Mouse (Mus musculus) hindbrain, embryonic 11.5 days (tissue): ENCODE results near the gene Pou2f2. TPM values are rescaled to one million over a fixed set of nuclear protein-coding genes. Genes with fewer than 3 reads are reported as not detected.

Experiments
- ATAC-seq: fragments of 200-750 bp; cut with Nextera tagmentation; 2 replicates; pipeline ENCODE4 v1.8.0; 2017; ENCODE audit warnings: mild to moderate bottlenecking, moderate TSS enrichment, moderate library complexity; ENCODE audit not compliant: low FRiP score
- DNase-seq: peaks from one replicate; pipeline ENCODE4 v3.0.0-alpha.2; 2015; ENCODE audit warnings: low spot score
- H3K27ac ChIP-seq: fragments of 300-500 bp; sonication (generic); 2 replicates; pipeline ENCODE4 v1.5.1; 2014; ENCODE audit warnings: mild to moderate bottlenecking, low read depth, low read length
- H3K27me3 ChIP-seq: fragments of 300-500 bp; sonication (generic); 2 replicates; pipeline ENCODE4 v1.6.1; 2014; ENCODE audit warnings: mild to moderate bottlenecking, low read length, moderate library complexity, mixed read lengths; ENCODE audit not compliant: control insufficient read depth, insufficient read depth
- H3K36me3 ChIP-seq: fragments of 300-500 bp; sonication (generic); 2 replicates; pipeline ENCODE4 v1.6.1; 2014; ENCODE audit warnings: mild to moderate bottlenecking, low read length, moderate library complexity, mixed read lengths; ENCODE audit not compliant: control insufficient read depth, insufficient read depth
- H3K4me1 ChIP-seq: fragments of 300-500 bp; sonication (generic); replicated peaks from 2 replicates; pipeline ENCODE4 v1.6.1; 2014; ENCODE audit warnings: low read length, mixed read lengths; ENCODE audit not compliant: control insufficient read depth, insufficient read depth
- H3K4me2 ChIP-seq: fragments of 300-500 bp; sonication (generic); replicated peaks from 2 replicates; pipeline ENCODE4 v1.6.1; 2014; ENCODE audit warnings: mild to moderate bottlenecking, low read depth, low read length
- H3K4me3 ChIP-seq: fragments of 300-500 bp; sonication (generic); 2 replicates; pipeline ENCODE4 v1.5.1; 2014; ENCODE audit warnings: low read depth, low read length
- H3K9ac ChIP-seq: fragments of 300-500 bp; sonication (generic); 2 replicates; pipeline ENCODE4 v1.6.1; 2014; ENCODE audit warnings: low read depth, low read length
- H3K9me3 ChIP-seq: fragments of 300-500 bp; sonication (generic); 2 replicates; pipeline ENCODE4 v1.6.1; 2016; ENCODE audit warnings: low read length; ENCODE audit not compliant: control insufficient read depth
- WGBS: fragments of 180-500 bp; shearing (Covaris S2); extraction: QIAGEN DNeasy Blood & Tissue Kit; methylation state at CpG from one replicate; pipeline ENCODE4 v1.1.7; 2014; 5-methylcytosine and 5-hydroxymethylcytosine counted together
- polyA plus RNA-seq: library from polyadenylated mRNA; unstranded; fragments of >200 nt; fragmentation: Nextera tagmentation; extraction: Ambion mirVana; gene quantifications from 2 replicates; pipeline ENCODE4 v1.2.1, GENCODE M21; 2014

Pou2f2 gene
- polyA plus RNA-seq, 1 experiment from 2014 or later: 51.9 TPM

GRCm38 (mm10) chr7:25106790-25107502 is 72.6 kb downstream of the Pou2f2 start:
- 48% methylated on average over 16 of the region's 17 CpGs for WGBS
- Histone ChIP-seq H3K27me3 (no peaks in the 10 kb centered on the region), H3K36me3 (no peaks in the 10 kb centered on the region), H3K27ac (peak overlapping the region; percentile 42; the same call in 1 of the 2 replicates), H3K4me1 (no peaks in the 10 kb centered on the region), H3K4me3 (no peak overlapping the region), H3K9me3 (no peaks in the 10 kb centered on the region), H3K9ac (no peak overlapping the region), H3K4me2 (no peak overlapping the region)
- ATAC-seq: peak; percentile 63
- peak; percentile 25 for DNase-seq

DNA sequence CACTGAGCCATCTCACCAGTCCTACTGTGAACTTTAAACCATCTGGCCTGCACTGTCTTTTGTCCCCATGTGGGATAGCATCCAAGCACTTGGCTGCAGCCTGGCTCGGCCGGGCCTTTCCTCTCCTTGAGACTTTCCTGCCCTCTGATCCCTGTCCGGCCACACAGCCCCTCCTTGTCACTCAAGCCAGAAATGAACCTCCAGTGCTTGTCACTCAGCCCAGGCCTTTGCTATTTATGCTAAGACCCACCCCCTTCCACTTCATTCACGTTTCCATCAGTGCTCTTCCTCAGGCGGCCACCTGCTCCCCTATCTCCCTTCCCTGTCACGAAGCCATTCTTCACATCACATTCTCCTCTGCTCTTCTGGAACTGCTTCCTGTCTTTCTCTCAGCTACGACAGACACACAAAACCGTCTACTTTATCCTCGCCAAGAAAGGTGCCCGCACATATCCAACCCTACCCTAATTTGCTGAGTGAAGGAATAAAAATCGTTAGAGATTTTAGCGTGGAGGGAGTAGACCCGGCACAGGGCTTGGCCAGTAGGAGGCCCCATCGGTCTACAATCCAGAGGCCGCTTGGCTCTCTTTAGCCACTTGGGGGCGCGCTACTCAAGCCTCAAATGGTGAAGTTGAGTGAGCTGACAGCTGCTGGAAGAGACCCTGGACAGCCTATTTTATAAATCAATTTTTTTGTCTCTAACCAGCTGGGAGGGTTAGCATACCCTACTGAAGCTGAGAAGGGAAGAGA is 73.9 kb downstream of the Pou2f2 start:
- Histone ChIP-seq H3K27ac (peak overlapping the region; percentile 58; the same call in 1 of the 2 replicates), H3K4me3 (no peak overlapping the region), H3K9ac (no peak overlapping the region), H3K4me2 (no peak overlapping the region), H3K9me3 (no peaks in the 10 kb centered on the region), H3K4me1 (no peaks in the 10 kb centered on the region), H3K36me3 (no peaks in the 10 kb centered on the region), H3K27me3 (no peaks in the 10 kb centered on the region)
- peak; percentile 92 for DNase-seq
- peak; percentile 67 for ATAC-seq
- 18% methylated on average over 17 of the region's 17 CpGs for WGBS

DNA sequence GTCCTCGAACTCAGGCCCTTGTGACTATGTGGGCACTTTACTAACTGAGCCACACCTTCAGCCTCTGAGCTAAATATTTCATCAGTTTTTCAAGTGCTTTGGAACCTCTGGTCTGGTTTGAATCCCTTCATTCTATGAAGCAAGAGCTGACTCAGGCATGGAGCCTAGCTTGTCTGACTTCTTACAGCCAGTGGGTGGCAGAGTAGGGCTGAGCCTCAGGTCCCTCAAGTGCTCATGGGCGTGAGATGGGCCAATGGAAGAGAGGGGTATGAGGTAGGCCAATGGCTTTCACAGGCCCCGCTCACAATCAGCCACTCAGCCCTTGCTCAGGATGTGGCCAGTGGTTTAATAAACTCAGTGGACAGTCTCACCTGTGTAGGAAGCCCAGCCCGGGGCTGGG is 79.9 kb downstream of the Pou2f2 start:
- Histone ChIP-seq H3K4me1 (no peaks in the 10 kb centered on the region), H3K27ac (no peak overlapping the region), H3K9me3 (no peaks in the 10 kb centered on the region), H3K27me3 (no peaks in the 10 kb centered on the region), H3K4me2 (no peak overlapping the region), H3K36me3 (no peaks in the 10 kb centered on the region), H3K9ac (no peak overlapping the region), H3K4me3 (no peak overlapping the region)
- ATAC-seq: no peak
- DNase-seq: no peak
- 54% methylated on average over 4 of the region's 4 CpGs for WGBS

DNA sequence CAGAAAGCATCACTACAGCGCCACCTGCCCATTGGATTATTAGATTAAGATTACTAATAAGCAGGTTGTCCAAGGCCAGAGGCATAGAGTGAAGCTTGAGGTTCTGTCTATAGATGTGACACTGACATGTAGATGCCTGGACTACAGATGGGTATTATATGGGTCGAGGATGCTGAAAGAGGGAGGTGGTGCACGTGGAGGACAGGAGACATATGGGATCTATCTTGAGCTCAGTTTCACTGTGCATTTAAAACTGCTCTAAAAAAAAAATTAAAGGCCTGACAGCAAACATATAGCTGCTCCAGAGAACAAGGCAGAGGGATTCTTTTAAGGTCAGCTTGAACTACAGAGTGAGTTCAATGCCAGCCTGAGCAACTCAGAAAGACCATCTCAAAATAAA is 81.4 kb downstream of the Pou2f2 start:
- no peak for ATAC-seq
- no peak for DNase-seq
- Histone ChIP-seq H3K27ac (no peak overlapping the region), H3K9ac (no peak overlapping the region), H3K27me3 (no peaks in the 10 kb centered on the region), H3K4me2 (no peak overlapping the region), H3K4me1 (no peaks in the 10 kb centered on the region), H3K36me3 (no peaks in the 10 kb centered on the region), H3K9me3 (no peaks in the 10 kb centered on the region), H3K4me3 (no peak overlapping the region)
- WGBS: 80% methylated on average over 3 of the region's 3 CpGs

DNA sequence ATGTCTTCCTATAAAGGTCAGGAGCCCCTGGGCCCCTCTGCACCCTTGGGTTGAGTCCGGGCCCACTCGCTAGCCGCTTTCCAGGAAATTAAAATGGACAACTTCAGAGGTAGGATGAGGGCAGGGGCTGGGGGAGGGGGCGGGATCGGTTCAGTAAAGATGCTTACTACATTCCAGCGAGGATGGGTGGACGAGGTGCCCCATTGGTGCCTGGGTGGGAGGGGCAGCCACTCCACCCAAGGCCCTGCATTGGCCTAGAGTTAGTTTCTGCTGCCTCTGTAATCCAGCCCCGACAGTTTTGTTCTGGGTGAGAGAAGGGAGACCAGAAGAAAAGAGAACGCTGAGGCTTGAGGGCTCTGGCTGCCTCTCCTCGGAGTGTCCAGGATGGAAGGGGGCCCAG is 89.7 kb downstream of the Pou2f2 start:
- Histone ChIP-seq H3K4me1 (peaks cover 8% of the 10 kb centered on the region; the same call in 1 of the 2 replicates), H3K4me2 (no peak overlapping the region), H3K4me3 (no peak overlapping the region), H3K27me3 (no peaks in the 10 kb centered on the region), H3K9me3 (no peaks in the 10 kb centered on the region), H3K27ac (no peak overlapping the region), H3K36me3 (0 out of 2 replicates have a peak, but pooled peaks cover 2% of the 10 kb centered on the region), H3K9ac (no peak overlapping the region)
- ATAC-seq (no peak), DNase-seq (peak; percentile 32)
- WGBS: 13% methylated on average over 10 of the region's 10 CpGs

DNA sequence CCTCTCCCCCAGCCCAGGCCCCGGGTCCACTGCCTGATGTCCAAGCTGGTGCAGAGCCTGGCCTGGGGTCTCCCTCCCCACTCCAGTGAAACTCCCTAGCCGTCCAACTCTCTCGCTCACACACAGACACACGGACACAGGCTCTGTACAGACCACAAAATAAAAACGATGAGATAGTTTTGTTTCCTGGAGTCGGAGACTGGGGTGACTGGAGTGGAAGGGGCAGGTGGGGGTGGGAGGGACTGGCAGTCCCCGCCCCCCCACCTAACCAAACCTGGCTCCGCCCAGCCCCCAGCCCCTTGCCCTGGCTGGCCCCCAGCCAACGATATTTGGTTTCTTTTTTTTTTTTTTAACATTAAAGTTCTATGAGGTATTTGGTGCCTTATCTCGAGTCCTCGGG is 90.6 kb downstream of the Pou2f2 start:
- Histone ChIP-seq H3K27me3 (no peaks in the 10 kb centered on the region), H3K4me3 (no peak overlapping the region), H3K36me3 (peaks cover 2% of the 10 kb centered on the region; the same call in 1 of the 2 replicates), H3K9ac (no peak overlapping the region; the same call in 1 of the 2 replicates), H3K27ac (peak overlapping the region; percentile 48; the same call in 1 of the 2 replicates), H3K9me3 (no peaks in the 10 kb centered on the region), H3K4me1 (peaks cover 8% of the 10 kb centered on the region; the same call in 1 of the 2 replicates), H3K4me2 (no peak overlapping the region)
- ATAC-seq (no peak; the same call in none of the 2 replicates), DNase-seq (no peak)
- WGBS: 22% methylated on average over 9 of the region's 11 CpGs

- Histone ChIP-seq H3K4me3 (no peak overlapping the region), H3K4me1 (peaks cover 8% of the 10 kb centered on the region; the same call in 1 of the 2 replicates), H3K4me2 (no peak overlapping the region), H3K9me3 (no peaks in the 10 kb centered on the region), H3K27ac (peak overlapping the region; percentile 48; the same call in 1 of the 2 replicates), H3K36me3 (peaks cover 7% of the 10 kb centered on the region; the same call in 1 of the 2 replicates), H3K27me3 (no peaks in the 10 kb centered on the region), H3K9ac (no peak overlapping the region; the same call in 1 of the 2 replicates)
- DNase-seq (peak; percentile 59), ATAC-seq (peak; percentile 25)
- WGBS: 8% methylated on average over 10 of the region's 10 CpGs
Observed at GRCm38 (mm10) chr7:25088531-25088930, 91.0 kb downstream of the Pou2f2 start.

DNA sequence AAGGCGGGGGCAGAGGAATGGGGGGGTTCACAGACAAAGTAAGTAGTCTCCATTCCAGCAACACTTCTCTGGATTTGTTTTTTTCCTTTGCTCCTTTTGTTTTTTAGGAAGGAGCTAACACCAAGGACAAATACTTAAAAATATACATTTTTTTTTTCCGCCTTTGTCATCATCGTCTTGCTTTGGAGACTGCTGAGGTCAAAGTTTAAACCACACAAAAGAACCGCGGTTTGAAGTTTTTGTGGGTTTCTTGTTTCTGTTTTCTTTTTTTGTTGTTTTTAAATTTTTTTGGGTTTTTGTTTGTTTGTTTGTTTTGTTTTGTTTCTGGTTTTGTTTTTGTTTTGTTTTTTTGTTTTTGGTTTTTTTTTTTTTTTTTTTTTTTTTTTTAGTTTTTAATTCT is 91.6 kb downstream of the Pou2f2 start:
- Histone ChIP-seq H3K9ac (no peak overlapping the region), H3K27me3 (no peaks in the 10 kb centered on the region), H3K36me3 (peaks cover 9% of the 10 kb centered on the region; the same call in 1 of the 2 replicates), H3K4me3 (no peak overlapping the region), H3K4me2 (no peak overlapping the region), H3K27ac (no peak overlapping the region), H3K9me3 (no peaks in the 10 kb centered on the region), H3K4me1 (peaks cover 8% of the 10 kb centered on the region; the same call in 1 of the 2 replicates)
- WGBS: 35% methylated on average over 5 of the region's 5 CpGs
- DNase-seq (no peak), ATAC-seq (no peak)
